Mouse (Mus musculus) embryonic fibroblast, embryonic 13.5 days (primary cell): ENCODE measurements at regions not wholly inside any gene's neighbourhood (a gene's known extent, or its start where the extent isn't known, plus 50 kb on each side); places are given as distances from the start of the nearest gene placed in this dataset.

Experiments used
- CTCF ChIP-seq: IDR thresholded peaks from 2 replicates; pipeline ENCODE4 v1.5.1; 2011; ENCODE audit warnings: mild to moderate bottlenecking, control low read depth, low read length, moderate library complexity, borderline replicate concordance; ENCODE audit not compliant: insufficient read depth
- POLR2A ChIP-seq: IDR thresholded peaks from 2 replicates; pipeline ENCODE4 v1.6.1; 2011; ENCODE audit warnings: low read depth, mild to moderate bottlenecking, control low read depth, low read length, moderate library complexity

- TF ChIP-seq CTCF (no peak), POLR2A (no peak)
These were observed 543.8 kb upstream of the Negr1 start for GRCm38 (mm10) chr3:156017676-156018230.
